18 mouse cellular contexts compared by ENCODE assay signal in the genomic region with DNA sequence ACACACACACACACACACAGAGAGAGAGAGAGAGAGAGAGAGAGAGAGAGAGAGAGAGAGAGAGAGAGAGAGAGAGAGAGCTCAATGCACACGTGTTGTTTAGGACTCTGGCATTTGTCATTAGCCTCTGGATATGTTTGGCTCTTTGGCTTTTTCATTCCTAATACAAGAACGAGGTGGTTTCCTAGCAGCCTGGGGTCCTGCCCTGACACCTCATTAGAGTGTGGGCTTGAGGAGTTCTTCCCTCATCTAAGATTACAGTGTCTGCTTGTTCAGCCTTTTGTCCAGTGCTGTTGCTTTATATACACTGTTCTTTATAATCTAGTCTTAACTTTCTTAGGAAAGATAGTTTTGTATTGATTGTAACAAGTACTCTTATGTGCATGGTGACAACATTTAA. TPM values are rescaled to one million over a fixed set of nuclear protein-coding genes. Genes with fewer than 3 reads are reported as not detected.
DNase-seq lines count a peak whose midpoint lies in the region; ATAC-seq and TF ChIP-seq lines count a peak whose summit lies in the region.
"Had no signal": no experiment of that assay in that cellular context is flagged by ENCODE, and none has a peak within 500 bp of the region (broad histone marks: within the 10 kb centered on the region; RNA-seq: fewer than 3 reads in every experiment).

No protein-coding gene starts in this region.

- no peak overlapping the region for H3K27ac ChIP-seq in lung, embryonic 14.5 days (ENCODE audit: low read depth)

- H3K4me2 ChIP-seq in lung, embryonic 14.5 days: no peak overlapping the region

- H3K4me1 ChIP-seq in lung, embryonic 14.5 days (ENCODE audit: insufficient read depth): no peaks in the 10 kb centered on the region
- H3K4me1 ChIP-seq in lung, adult 2 months (ENCODE audit: control insufficient read depth, insufficient read depth, low read length): no peaks in the 10 kb centered on the region

- no peak for TF ChIP-seq POLR2A in lung, adult 2 months (IDR thresholded peaks at IDR 0.05; ENCODE audit: borderline replicate concordance, extremely low read depth, low read depth, low read length)

- WGBS in lung, embryonic 14.5 days: 30% methylated on average over 2 of the region's 2 CpGs
- 42% methylated on average over 2 of the region's 2 CpGs for WGBS in lung, adult 2 months

- no peaks in the 10 kb centered on the region for H3K27me3 ChIP-seq in lung, embryonic 14.5 days (ENCODE audit: insufficient read depth, low read length)
- H3K27me3 ChIP-seq: CH12.LX, Patski had no signal

- no peak overlapping the region for H3K4me3 ChIP-seq in lung, embryonic 14.5 days (ENCODE audit: low read depth, low read length)
- no peak overlapping the region for H3K4me3 ChIP-seq in lung, adult 2 months (replicated peaks; ENCODE audit: extremely low read depth, low read depth, low read length)

- peak; percentile 51 for DNase-seq in lung, embryonic 14.5 days
- no peak for DNase-seq in lung, adult 2 months
- DNase-seq: adrenal gland, adult 2 months; adrenal gland, adult 8-10 months; adrenal gland, postnatal 10 days; adrenal gland, postnatal 14 days; adrenal gland, postnatal 25 days; adrenal gland, postnatal 36 days; B cell, adult 2 months; cerebellum, adult 11 months; cerebellum, adult 11-12 months; cerebellum, adult 18-20 months; cerebellum, adult 2 months had no signal

- H3K36me3 ChIP-seq in lung, embryonic 14.5 days (ENCODE audit: insufficient read depth): no peaks in the 10 kb centered on the region
- H3K36me3 ChIP-seq: G1E had no signal

- peak; percentile 70; the same call in 1 of the 2 replicates for ATAC-seq in lung, embryonic 14.5 days (ENCODE audit: insufficient read depth)
- ATAC-seq: activated CD4-positive, CD25-positive, alpha-beta regulatory T cell, adult 4 months; CD4-positive, CD25-positive, alpha-beta regulatory T cell, adult 4 months; Patski had no signal

- TF ChIP-seq CTCF in lung, embryonic 14.5 days (IDR thresholded peaks at IDR 0.05; ENCODE audit: low read depth): no peak
- TF ChIP-seq CTCF in lung, adult 2 months (IDR thresholded peaks at IDR 0.05; ENCODE audit: insufficient read depth, low read length): no peak

- no peaks in the 10 kb centered on the region for H3K9me3 ChIP-seq in lung, embryonic 14.5 days (ENCODE audit: low read depth, low read length)
- H3K9me3 ChIP-seq: G1E had no signal

- H3K9ac ChIP-seq in lung, embryonic 14.5 days: no peak overlapping the region

RNA-seq across cellular contexts. Expression of gene Itgb8, which starts 27.1 kb away (rescaled TPM):
- 4.1 and 4.6 TPM in 2 replicates for polyA plus RNA-seq in lung, embryonic 14.5 days (2014; fragmentation: Nextera tagmentation; extraction: Ambion mirVana)
- polyA plus RNA-seq in lung, adult 2 months (2012; rRNA removed): 0.37 and 0.41 TPM in 2 replicates
- polyA plus RNA-seq: G1E had no signal
